ENCODE assay signal across 29 mouse cellular contexts in genomic region chr16:32929918-32930317, GRCm38 (mm10). TPM values are rescaled to one million over a fixed set of nuclear protein-coding genes. Genes with fewer than 3 reads are reported as not detected.
A peak's percentile ranks its signal among the peaks of the same experiment; 100 is the strongest.
DNase-seq lines count a peak whose midpoint lies in the region; ATAC-seq and TF ChIP-seq lines count a peak whose summit lies in the region.
"Had no signal": no experiment of that assay in that cellular context is flagged by ENCODE, and none has a peak within 500 bp of the region (broad histone marks: within the 10 kb centered on the region; RNA-seq: fewer than 3 reads in every experiment).

No protein-coding gene starts in this region.

- no peaks in the 10 kb centered on the region; the same call in 1 of the 2 replicates for H3K36me3 ChIP-seq in embryonic facial prominence, embryonic 11.5 days (replicated peaks; ENCODE audit: control insufficient read depth, insufficient read depth, low read depth, low read length)
- peaks cover 21% of the 10 kb centered on the region for H3K36me3 ChIP-seq in embryonic facial prominence, embryonic 10.5 days (replicated peaks)
- no peaks in the 10 kb centered on the region for H3K36me3 ChIP-seq in hindbrain, embryonic 13.5 days
- no peaks in the 10 kb centered on the region for H3K36me3 ChIP-seq in hindbrain, embryonic 11.5 days (ENCODE audit: control insufficient read depth, insufficient read depth, low read length)
- no peaks in the 10 kb centered on the region for H3K36me3 ChIP-seq in stomach, postnatal 0 days (ENCODE audit: control insufficient read depth, insufficient read depth, low read length)
- H3K36me3 ChIP-seq: hindbrain, embryonic 15.5 days; intestine, embryonic 15.5 days; midbrain, embryonic 12.5 days had no signal

- 16% methylated on average over 2 of the region's 2 CpGs for WGBS in embryonic facial prominence, embryonic 11.5 days
- WGBS in embryonic facial prominence, embryonic 10.5 days: 28% methylated on average over 2 of the region's 2 CpGs
- WGBS in hindbrain, embryonic 13.5 days: 13% methylated on average over 2 of the region's 2 CpGs
- WGBS in hindbrain, embryonic 11.5 days: 19% methylated on average over 2 of the region's 2 CpGs
- WGBS in stomach, postnatal 0 days: 35% methylated on average over 2 of the region's 2 CpGs

- DNase-seq in embryonic facial prominence, embryonic 11.5 days (ENCODE audit: low spot score): peak; percentile 19
- no peak for DNase-seq in embryonic facial prominence, embryonic 10.5 days (ENCODE audit: low spot score)
- no peak for DNase-seq in hindbrain, embryonic 11.5 days (ENCODE audit: low spot score)
- DNase-seq in retina, embryonic 14.5 days (ENCODE audit: low spot score): peak; percentile 20
- no peak for DNase-seq in retina, postnatal 1 day
- DNase-seq in stomach, postnatal 0 days (ENCODE audit: low spot score): no peak
- no peak for DNase-seq in kidney, postnatal 4 days
- DNase-seq: adrenal gland, postnatal 10 days; cerebellum, adult 8-10 months; cerebellum, postnatal 36 days; gastrocnemius, postnatal 14 days; heart, adult 18-20 months; heart, postnatal 14 days; kidney, adult 8-10 months; kidney, postnatal 10 days; lung, adult 18-20 months; lung, postnatal 10 days; right cerebral cortex, postnatal 25 days; spleen, adult 18-20 months; thymus, postnatal 25 days had no signal

- H3K9me3 ChIP-seq in embryonic facial prominence, embryonic 11.5 days (replicated peaks; ENCODE audit: control insufficient read depth, low read length): no peaks in the 10 kb centered on the region
- no peaks in the 10 kb centered on the region for H3K9me3 ChIP-seq in embryonic facial prominence, embryonic 10.5 days
- no peaks in the 10 kb centered on the region for H3K9me3 ChIP-seq in hindbrain, embryonic 13.5 days
- no peaks in the 10 kb centered on the region for H3K9me3 ChIP-seq in hindbrain, embryonic 11.5 days (ENCODE audit: control insufficient read depth, low read length)
- no peaks in the 10 kb centered on the region for H3K9me3 ChIP-seq in stomach, postnatal 0 days (ENCODE audit: control insufficient read depth, low read length)
- H3K9me3 ChIP-seq: embryonic facial prominence, embryonic 12.5 days; heart, embryonic 12.5 days; hindbrain, embryonic 15.5 days; intestine, embryonic 15.5 days; midbrain, embryonic 12.5 days had no signal

- H3K4me2 ChIP-seq in embryonic facial prominence, embryonic 11.5 days (ENCODE audit: low read depth, low read length): no peak overlapping the region
- peak overlapping the region; percentile 23; the same call in 1 of the 2 replicates for H3K4me2 ChIP-seq in hindbrain, embryonic 13.5 days
- no peak overlapping the region for H3K4me2 ChIP-seq in hindbrain, embryonic 11.5 days (replicated peaks; ENCODE audit: low read depth, low read length)
- no peak overlapping the region for H3K4me2 ChIP-seq in stomach, postnatal 0 days (replicated peaks; ENCODE audit: low read depth)
- H3K4me2 ChIP-seq: embryonic facial prominence, embryonic 12.5 days; heart, embryonic 12.5 days; hindbrain, embryonic 15.5 days; intestine, embryonic 15.5 days; liver, embryonic 11.5 days; midbrain, embryonic 12.5 days had no signal

- no peak for ATAC-seq in embryonic facial prominence, embryonic 11.5 days (replicated peaks; ENCODE audit: insufficient number of reproducible peaks, low FRiP score, low TSS enrichment, low read depth)
- ATAC-seq in hindbrain, embryonic 13.5 days (ENCODE audit: low FRiP score): no peak
- no peak for ATAC-seq in hindbrain, embryonic 11.5 days (ENCODE audit: low FRiP score)
- ATAC-seq in stomach, postnatal 0 days (ENCODE audit: low FRiP score, low TSS enrichment): 0 out of 2 replicates have a peak, but pooled peaks have one; percentile 32
- ATAC-seq: activated CD4-positive, CD25-positive, alpha-beta regulatory T cell, adult 4 months; forebrain, embryonic 14.5 days; intestine, embryonic 15.5 days had no signal

- H3K27ac ChIP-seq in embryonic facial prominence, embryonic 11.5 days (replicated peaks; ENCODE audit: low read depth, low read length): no peak overlapping the region
- no peak overlapping the region for H3K27ac ChIP-seq in embryonic facial prominence, embryonic 10.5 days (replicated peaks)
- peak overlapping the region; percentile 44; the same call in 1 of the 2 replicates for H3K27ac ChIP-seq in hindbrain, embryonic 13.5 days
- H3K27ac ChIP-seq in hindbrain, embryonic 11.5 days (ENCODE audit: low read depth, low read length): no peak overlapping the region
- no peak overlapping the region for H3K27ac ChIP-seq in stomach, postnatal 0 days (replicated peaks)
- H3K27ac ChIP-seq: embryonic facial prominence, embryonic 12.5 days; hindbrain, embryonic 15.5 days; intestine, embryonic 15.5 days; midbrain, embryonic 12.5 days had no signal

- H3K9ac ChIP-seq in embryonic facial prominence, embryonic 11.5 days (replicated peaks; ENCODE audit: low read length): no peak overlapping the region
- H3K9ac ChIP-seq in hindbrain, embryonic 13.5 days: no peak overlapping the region
- H3K9ac ChIP-seq in hindbrain, embryonic 11.5 days (ENCODE audit: low read depth, low read length): no peak overlapping the region
- no peak overlapping the region for H3K9ac ChIP-seq in stomach, postnatal 0 days (ENCODE audit: low read length)
- H3K9ac ChIP-seq: embryonic facial prominence, embryonic 12.5 days; heart, embryonic 12.5 days; hindbrain, embryonic 15.5 days; intestine, embryonic 15.5 days; midbrain, embryonic 12.5 days had no signal

- TF ChIP-seq CTCF in stomach, postnatal 0 days (IDR thresholded peaks at IDR 0.05; ENCODE audit: low read depth): no peak

- no peaks in the 10 kb centered on the region for H3K4me1 ChIP-seq in embryonic facial prominence, embryonic 11.5 days (ENCODE audit: control insufficient read depth, insufficient read depth, low read length)
- peaks cover 4% of the 10 kb centered on the region; the same call in 1 of the 2 replicates for H3K4me1 ChIP-seq in embryonic facial prominence, embryonic 10.5 days
- H3K4me1 ChIP-seq in hindbrain, embryonic 13.5 days (replicated peaks): peaks cover 4% of the 10 kb centered on the region
- no peaks in the 10 kb centered on the region for H3K4me1 ChIP-seq in hindbrain, embryonic 11.5 days (replicated peaks; ENCODE audit: control insufficient read depth, insufficient read depth, low read length)
- H3K4me1 ChIP-seq in stomach, postnatal 0 days (replicated peaks; ENCODE audit: control insufficient read depth, insufficient read depth): no peaks in the 10 kb centered on the region
- H3K4me1 ChIP-seq: embryonic facial prominence, embryonic 12.5 days; intestine, embryonic 15.5 days; midbrain, embryonic 12.5 days had no signal

- TF ChIP-seq EP300 in stomach, postnatal 0 days (optimal IDR thresholded peaks at IDR 0.05): no peak

- no peaks in the 10 kb centered on the region for H3K27me3 ChIP-seq in embryonic facial prominence, embryonic 11.5 days (ENCODE audit: control insufficient read depth, insufficient read depth, low read length)
- no peaks in the 10 kb centered on the region for H3K27me3 ChIP-seq in embryonic facial prominence, embryonic 10.5 days (replicated peaks; ENCODE audit: low read depth, poor library complexity, severe bottlenecking)
- H3K27me3 ChIP-seq in hindbrain, embryonic 13.5 days: no peaks in the 10 kb centered on the region
- no peaks in the 10 kb centered on the region for H3K27me3 ChIP-seq in hindbrain, embryonic 11.5 days (ENCODE audit: control insufficient read depth, insufficient read depth, low read length)
- H3K27me3 ChIP-seq in stomach, postnatal 0 days (ENCODE audit: control insufficient read depth, insufficient read depth, low read length): no peaks in the 10 kb centered on the region
- H3K27me3 ChIP-seq: embryonic facial prominence, embryonic 12.5 days; heart, embryonic 12.5 days; hindbrain, embryonic 15.5 days; intestine, embryonic 15.5 days; midbrain, embryonic 12.5 days had no signal

- no peak overlapping the region for H3K4me3 ChIP-seq in embryonic facial prominence, embryonic 11.5 days (ENCODE audit: low read depth, low read length)
- H3K4me3 ChIP-seq in embryonic facial prominence, embryonic 10.5 days: no peak overlapping the region
- no peak overlapping the region for H3K4me3 ChIP-seq in hindbrain, embryonic 13.5 days
- no peak overlapping the region for H3K4me3 ChIP-seq in hindbrain, embryonic 11.5 days (ENCODE audit: low read depth, low read length)
- no peak overlapping the region for H3K4me3 ChIP-seq in stomach, postnatal 0 days (ENCODE audit: low read depth, low read length)
- H3K4me3 ChIP-seq: embryonic facial prominence, embryonic 12.5 days; heart, embryonic 12.5 days; hindbrain, embryonic 15.5 days; intestine, embryonic 15.5 days; midbrain, embryonic 12.5 days had no signal

RNA-seq across cellular contexts. Expression of gene Lrch3, which starts 16.0 kb away (rescaled TPM):
- polyA plus RNA-seq in embryonic facial prominence, embryonic 11.5 days (2014; fragmentation: Nextera tagmentation; extraction: Ambion mirVana): 31.7 and 32.2 TPM in 2 replicates
- polyA plus RNA-seq in embryonic facial prominence, embryonic 10.5 days (2016; fragmentation: Nextera tagmentation; extraction: Ambion mirVana): 31.4 and 32.3 TPM in 2 replicates
- 47.3 and 51.3 TPM in 2 replicates for polyA plus RNA-seq in hindbrain, embryonic 13.5 days (2015; fragmentation: Nextera tagmentation; extraction: Ambion mirVana)
- polyA plus RNA-seq in hindbrain, embryonic 11.5 days (2014; fragmentation: Nextera tagmentation; extraction: Ambion mirVana): 36.8 and 54.2 TPM in 2 replicates
- polyA plus RNA-seq in stomach, postnatal 0 days (2015; fragmentation: Nextera tagmentation; extraction: Ambion mirVana): 5.4 and 8.1 TPM in 2 replicates

RNA-seq across cellular contexts. Expression of gene Rubcn, which starts 52.4 kb away (rescaled TPM):
- polyA plus RNA-seq in embryonic facial prominence, embryonic 11.5 days (2014; fragmentation: Nextera tagmentation; extraction: Ambion mirVana): 10.5 and 12.7 TPM in 2 replicates
- polyA plus RNA-seq in embryonic facial prominence, embryonic 10.5 days (2016; fragmentation: Nextera tagmentation; extraction: Ambion mirVana): 17.7 and 19.9 TPM in 2 replicates
- 26.1 and 28.8 TPM in 2 replicates for polyA plus RNA-seq in hindbrain, embryonic 13.5 days (2015; fragmentation: Nextera tagmentation; extraction: Ambion mirVana)
- polyA plus RNA-seq in hindbrain, embryonic 11.5 days (2014; fragmentation: Nextera tagmentation; extraction: Ambion mirVana): 12.5 and 13.1 TPM in 2 replicates
- polyA plus RNA-seq in stomach, postnatal 0 days (2015; fragmentation: Nextera tagmentation; extraction: Ambion mirVana): 7.1 and 8.3 TPM in 2 replicates

RNA-seq across cellular contexts. Expression of gene Fyttd1, which starts 52.6 kb away (rescaled TPM):
- 147 and 156 TPM in 2 replicates for polyA plus RNA-seq in embryonic facial prominence, embryonic 11.5 days (2014; fragmentation: Nextera tagmentation; extraction: Ambion mirVana)
- polyA plus RNA-seq in embryonic facial prominence, embryonic 10.5 days (2016; fragmentation: Nextera tagmentation; extraction: Ambion mirVana): 102 and 104 TPM in 2 replicates
- 110 and 119 TPM in 2 replicates for polyA plus RNA-seq in hindbrain, embryonic 13.5 days (2015; fragmentation: Nextera tagmentation; extraction: Ambion mirVana)
- polyA plus RNA-seq in hindbrain, embryonic 11.5 days (2014; fragmentation: Nextera tagmentation; extraction: Ambion mirVana): 137 and 141 TPM in 2 replicates
- 60.4 and 66.5 TPM in 2 replicates for polyA plus RNA-seq in stomach, postnatal 0 days (2015; fragmentation: Nextera tagmentation; extraction: Ambion mirVana)

Comparison
In these comparisons a context has a peak if more than half of its experiments do, and no peak if none do; other contexts are left out.
1. DNase-seq: peak in embryonic facial prominence, embryonic 11.5 days (single experiment) and retina, embryonic 14.5 days (single experiment); none in embryonic facial prominence, embryonic 10.5 days (single experiment), hindbrain, embryonic 11.5 days (single experiment), retina, postnatal 1 day (single experiment), stomach, postnatal 0 days (single experiment) and kidney, postnatal 4 days (0 of 2).